Mouse (Mus musculus) common myeloid progenitor, adult 5-6 weeks (primary cell): ENCODE measurements around the gene 2810004N23Rik. TPM values are rescaled to one million over a fixed set of nuclear protein-coding genes. Genes with fewer than 3 reads are reported as not detected.

ENCODE experiments used
- ATAC-seq: replicated peaks from 2 replicates; pipeline ENCODE4 v1.8.0; 2016; ENCODE audit warnings: low read depth, mild to moderate bottlenecking, moderate TSS enrichment, inconsistent platforms; ENCODE audit not compliant: poor library complexity, severe bottlenecking
- total RNA-seq: library from RNA; stranded (forward); fragments of 200-1000, 187-1606 nt; gene quantifications from 2 replicates; pipeline ENCODE4 v1.2.3, GENCODE M21; 2017

2810004N23Rik gene
- total RNA-seq, 1 experiment from 2014 or later, result 69.2 TPM

DNA sequence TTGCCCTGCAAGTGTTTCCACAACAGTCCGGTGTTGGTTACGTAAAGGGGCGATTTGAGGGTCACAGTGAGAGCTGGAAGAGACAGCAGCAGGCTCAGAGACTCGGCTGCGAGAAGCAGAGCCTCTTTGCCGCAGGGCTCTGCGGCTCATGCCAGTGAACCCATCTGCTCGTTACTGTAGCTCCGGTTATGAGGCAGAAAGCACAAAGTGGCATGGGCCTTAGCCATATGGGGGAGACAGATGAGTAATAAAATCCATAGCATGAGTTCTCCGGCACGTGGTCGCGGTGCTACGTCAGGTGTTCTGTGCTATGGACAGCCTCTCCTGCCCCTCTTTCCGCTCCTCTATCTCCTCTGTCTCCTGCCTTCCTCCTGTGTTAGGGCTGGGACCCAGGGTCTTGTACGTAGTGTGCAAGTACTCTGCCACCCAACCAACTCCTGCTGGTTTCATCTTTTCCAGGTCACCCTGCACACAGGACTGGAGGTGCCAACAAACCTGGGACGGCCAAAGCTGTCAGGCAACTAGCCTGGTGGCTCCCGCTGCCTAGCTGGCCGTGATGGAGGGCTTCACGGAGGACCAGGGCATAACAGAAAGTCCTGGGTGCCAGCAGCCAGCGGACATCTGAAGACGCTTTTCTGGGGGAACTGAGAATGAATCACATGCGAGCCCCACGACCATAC is 34.2 kb downstream of the 2810004N23Rik start:
- no peak for ATAC-seq

DNA sequence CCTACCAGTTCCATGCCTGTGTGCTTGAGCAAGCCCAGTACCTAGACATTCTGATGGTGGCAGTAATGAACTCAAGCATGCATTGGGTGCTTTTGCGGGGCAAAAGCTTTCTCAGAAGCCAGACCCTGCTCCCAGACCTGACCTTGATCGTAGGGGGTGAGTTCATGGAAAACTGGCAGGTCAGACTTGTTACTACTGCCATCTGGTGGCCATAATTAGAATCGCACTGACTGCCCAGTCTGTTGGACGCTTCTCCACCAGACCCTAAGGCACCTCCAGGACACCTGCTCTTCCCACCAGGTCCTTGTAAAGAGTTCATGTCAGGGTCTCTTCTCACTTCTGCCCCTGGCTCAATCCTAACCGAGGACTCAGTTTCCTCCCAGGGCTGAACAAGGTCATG is 35.5 kb downstream of the 2810004N23Rik start:
- ATAC-seq, result peak; percentile 58; the same call in 1 of the 2 replicates

DNA sequence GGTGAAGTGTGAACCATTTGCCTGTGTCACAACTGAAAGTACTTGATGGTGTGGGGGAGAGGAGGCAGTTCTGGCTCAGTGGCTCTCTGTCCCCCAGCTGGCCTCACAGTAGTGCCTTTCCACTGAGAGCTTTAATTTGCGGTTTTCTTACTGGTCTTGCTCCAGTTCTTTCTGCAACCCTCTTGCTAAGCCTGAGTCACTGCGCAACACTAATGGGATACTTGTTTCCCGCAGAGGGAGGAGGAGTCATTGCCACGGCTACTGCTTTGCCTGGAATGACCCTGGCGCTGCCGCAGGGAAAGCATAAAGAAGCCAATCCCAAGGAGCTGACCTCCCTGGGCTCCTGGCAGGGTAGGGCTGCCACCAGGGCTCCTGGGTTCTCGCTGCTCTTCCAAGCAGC is 36.3 kb downstream of the 2810004N23Rik start:
- ATAC-seq, result no peak

DNA sequence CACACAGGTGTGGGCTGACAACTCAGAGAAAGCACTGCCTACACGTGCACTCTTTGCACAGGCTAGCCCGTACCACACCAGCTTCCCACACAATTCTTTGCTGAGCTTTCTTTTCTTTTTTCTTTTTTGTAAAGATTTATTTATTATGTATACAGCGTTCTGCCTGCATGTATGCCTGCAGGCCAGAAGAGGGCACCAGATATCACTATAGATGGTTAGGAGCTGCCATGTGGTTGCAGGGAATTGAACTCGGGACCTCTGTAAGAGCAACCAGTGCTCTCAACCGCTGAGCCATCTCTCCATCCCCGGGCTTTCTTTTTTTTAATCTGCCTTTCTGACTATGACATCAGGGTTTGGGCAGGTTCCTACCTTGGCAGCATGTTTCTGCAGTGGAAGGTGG is 39.4 kb downstream of the 2810004N23Rik start:
- no peak for ATAC-seq

DNA sequence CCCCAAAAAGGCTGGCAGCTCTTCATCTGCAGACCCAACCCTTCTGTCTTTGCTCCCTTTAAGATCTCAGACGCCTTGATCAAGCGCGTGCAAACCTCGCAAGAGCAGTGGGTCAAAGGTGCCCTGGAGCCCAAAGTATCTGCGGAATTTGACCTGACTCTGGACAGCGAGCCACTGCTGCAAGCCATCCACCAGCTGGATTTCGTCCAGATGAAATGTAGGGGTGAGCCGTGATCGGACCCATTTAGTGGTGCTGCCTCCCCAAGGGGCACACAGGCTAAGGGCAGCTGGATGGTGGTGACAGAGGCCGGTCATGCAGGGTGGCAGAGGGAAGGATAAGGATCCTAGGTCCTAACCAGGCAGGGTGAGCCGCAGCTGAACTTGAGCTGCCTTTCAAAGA is 42.8 kb downstream of the 2810004N23Rik start:
- ATAC-seq, result no peak

- no peak for ATAC-seq
Measured at GRCm38 (mm10) chr8:124819612-124820115, 43.3 kb downstream of the 2810004N23Rik start.

GRCm38 (mm10) chr8:124817361-124817760 is 45.6 kb downstream of the 2810004N23Rik start:
- no peak for ATAC-seq

- no peak for ATAC-seq
Measured at GRCm38 (mm10) chr8:124816866-124817265, 46.1 kb downstream of the 2810004N23Rik start.

GRCm38 (mm10) chr8:124815870-124816269 is 47.0 kb downstream of the 2810004N23Rik start:
- ATAC-seq, result no peak

- no peak for ATAC-seq
Measured at GRCm38 (mm10) chr8:124813326-124813725, 49.6 kb downstream of the 2810004N23Rik start.

DNA sequence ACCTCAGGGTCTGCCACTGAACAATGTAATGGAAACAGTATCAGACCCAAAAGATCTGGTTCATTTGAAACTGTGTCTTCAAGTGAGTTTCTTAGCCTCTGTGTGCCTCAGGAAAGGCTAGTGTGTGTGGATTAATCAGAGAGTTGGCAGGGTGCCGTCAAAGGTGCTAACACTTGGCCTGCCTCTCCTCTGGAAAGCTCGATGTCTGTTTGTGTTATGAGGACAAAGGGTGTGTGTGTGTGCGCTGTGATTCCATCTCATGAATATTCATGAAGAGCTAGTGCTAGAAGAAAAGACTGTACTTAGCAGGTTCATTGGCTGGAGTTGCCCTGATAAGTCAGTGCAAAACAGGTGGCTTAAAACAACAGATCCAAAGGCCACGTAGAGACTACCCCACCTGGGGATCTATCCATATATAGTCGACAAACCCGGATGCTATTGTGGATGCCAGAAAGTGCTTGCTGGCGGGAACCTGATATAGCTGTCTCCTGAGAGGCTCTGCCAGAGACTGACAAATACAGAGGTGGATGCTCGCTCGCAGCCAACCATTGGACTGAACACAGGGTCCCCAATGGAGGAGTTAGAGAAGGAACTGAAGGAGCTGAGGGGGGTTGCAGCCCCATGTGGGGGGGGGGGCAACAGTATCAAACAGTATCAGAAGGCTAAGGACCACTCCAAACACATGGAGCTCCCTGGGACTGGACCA is 52.1 kb downstream of the 2810004N23Rik start:
- ATAC-seq, result no peak

- ATAC-seq, result 0 out of 2 replicates have a peak, but pooled peaks have one; percentile 32
Measured at GRCm38 (mm10) chr8:124810056-124810610, 52.8 kb downstream of the 2810004N23Rik start.

DNA sequence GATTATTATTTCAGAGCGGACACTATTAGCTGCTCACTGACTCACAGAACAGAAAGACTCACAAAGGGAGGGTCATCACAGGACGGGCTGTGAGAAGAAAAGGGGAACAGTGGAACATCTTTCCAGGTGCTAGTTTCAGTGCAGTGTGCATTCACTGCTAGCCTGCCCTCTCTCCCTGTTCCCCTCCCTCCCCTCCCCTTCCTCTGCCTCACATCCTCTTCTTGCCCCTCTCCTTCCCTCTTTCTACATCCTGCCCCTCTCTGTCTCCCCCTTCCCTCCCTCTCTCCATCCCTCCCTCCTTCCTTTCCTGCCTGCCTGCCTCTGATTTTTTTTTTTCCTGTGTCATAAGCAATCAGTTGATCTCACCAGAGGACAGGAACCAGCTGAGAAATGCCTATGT is 53.5 kb downstream of the 2810004N23Rik start:
- ATAC-seq, result peak; percentile 54; the same call in 1 of the 2 replicates

DNA sequence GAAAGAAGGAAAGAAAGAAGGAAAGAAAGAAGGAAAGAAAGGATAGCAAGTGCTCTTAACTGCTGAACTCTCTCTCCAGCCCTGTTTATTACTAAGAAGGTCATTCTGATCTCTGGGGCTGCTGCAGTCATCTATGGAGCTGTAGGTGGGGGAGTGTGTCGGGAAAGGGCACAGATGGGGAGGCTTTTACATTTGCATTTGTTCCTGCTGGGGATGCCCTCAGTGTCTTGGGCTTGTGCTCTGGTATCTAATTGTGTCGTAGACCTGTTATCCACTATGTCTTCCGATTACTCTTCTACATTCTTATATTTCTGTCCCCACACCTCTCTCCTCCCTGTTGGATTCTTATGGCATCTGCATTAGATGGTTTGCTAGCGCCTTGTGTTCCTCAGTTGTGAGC is 56.9 kb downstream of the 2810004N23Rik start:
- ATAC-seq, result no peak

DNA sequence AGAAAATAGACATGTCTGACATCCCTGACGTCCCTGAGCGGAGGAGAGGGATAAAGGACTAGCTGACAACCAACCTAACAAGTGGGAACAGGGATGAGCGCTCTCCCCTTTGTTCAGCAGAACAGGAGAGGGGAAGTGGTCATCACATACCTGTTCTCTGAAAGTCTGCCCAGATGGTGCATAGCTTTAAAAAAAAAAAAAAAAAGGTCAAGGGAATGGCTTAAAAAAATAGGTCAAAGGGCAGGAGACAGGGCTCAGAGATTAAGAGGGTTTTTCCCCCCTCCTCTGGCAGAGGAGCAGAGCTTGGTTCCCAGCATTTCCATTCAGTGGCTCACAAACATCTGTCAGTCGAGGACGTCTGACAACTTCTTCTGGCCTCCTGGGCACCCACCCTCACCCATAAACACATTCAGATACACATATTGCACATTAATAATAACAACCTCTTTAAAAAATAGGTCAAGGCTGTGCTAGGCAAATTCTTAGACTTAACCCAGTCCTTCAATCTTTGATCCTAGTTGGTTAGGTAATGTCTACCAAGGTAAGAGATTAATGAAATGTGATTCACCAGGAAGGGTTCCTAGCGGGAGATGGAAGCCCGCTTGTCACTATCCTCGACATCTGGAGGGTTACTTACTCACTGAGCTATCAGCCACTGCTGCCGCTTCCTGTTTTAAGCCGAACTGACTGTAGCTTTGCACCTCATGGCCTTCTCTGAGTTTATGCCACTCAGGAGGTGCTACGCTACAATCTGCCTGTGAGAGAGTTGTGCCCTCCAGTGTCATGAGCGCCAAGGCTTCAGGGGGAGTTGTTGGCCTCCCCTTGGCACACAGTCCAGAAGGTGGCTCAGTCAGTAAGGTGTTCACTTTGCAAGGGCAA is 58.9 kb downstream of the 2810004N23Rik start:
- ATAC-seq, result no peak

DNA sequence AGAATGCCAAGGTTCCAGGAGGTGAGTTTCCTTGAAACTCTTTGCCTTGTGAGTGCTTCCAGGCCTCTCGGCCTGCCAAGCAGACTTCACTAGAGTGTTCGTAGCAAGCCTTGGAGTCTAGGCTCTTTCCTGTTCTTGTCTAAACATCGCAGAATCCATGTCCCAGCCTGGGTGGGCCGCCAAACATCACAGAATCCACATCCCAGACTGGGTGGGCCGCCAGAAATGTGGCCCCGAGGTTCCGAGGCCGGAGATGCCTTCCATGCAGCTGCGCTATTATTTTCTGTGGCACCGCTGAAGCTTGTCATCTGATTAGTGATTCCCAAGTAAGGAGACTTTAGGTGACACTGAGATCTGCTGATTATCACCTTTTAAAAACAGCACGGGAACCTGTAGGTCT is 62.4 kb downstream of the 2810004N23Rik start:
- ATAC-seq, result no peak

- ATAC-seq, result no peak
Measured at GRCm38 (mm10) chr8:124795781-124796488, 67.0 kb downstream of the 2810004N23Rik start.

GRCm38 (mm10) chr8:124794486-124794780 is 68.5 kb downstream of the 2810004N23Rik start:
- ATAC-seq, result peak; percentile 48

DNA sequence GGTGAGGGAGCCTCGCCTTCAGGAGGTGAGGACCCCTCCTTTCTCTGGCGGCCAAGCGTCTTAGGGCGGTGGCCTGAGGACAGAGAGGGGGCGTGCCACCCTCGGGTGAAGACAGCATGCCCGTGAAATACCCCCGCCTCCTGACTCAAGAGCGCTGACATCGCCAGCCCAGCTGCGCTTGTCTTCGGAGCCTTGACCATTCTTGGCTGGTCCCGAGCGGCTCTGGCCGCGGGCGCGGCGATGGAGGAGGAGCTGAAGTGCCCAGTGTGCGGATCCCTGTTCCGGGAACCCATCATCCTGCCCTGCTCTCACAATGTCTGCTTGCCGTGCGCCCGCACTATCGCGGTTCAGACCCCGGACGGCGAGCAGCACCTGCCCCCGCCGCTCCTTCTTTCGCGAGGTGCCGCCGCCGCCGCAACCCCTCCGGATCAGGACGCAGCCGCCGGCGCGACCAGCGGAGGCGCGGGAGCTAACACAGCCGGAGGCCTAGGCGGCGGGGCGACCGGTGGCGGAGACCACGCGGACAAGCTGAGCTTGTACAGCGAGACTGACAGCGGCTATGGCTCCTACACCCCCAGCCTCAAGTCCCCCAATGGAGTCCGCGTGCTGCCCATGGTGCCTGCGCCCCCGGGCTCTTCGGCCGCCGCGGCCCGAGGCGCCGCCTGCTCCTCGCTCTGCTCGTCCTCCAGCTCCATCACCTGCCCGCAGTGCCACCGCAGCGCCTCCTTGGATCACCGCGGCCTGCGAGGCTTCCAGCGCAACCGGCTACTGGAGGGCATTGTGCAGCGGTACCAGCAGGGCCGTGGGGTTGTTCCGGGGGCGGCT is 69.0 kb downstream of the 2810004N23Rik start:
- ATAC-seq, result no peak; the same call in 1 of the 2 replicates
